In the genomic region with DNA sequence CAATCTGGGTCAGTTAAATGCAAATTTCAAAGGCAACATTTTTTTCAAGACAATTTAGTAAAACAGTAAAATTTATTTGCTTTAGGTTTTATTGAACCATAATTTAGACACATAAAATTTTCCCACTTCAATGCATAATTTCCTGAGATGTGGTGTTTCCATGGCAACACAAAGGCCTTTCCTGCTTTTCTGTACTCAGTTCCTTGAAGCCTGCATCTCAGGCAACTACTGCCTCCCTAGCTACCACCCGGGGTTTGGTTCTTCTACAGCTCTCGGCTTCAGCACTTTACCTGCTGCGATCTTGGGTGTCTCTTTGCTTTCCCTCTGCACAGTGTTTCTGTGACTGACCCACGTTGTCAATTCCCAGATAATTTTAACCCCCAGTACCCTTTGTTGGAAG, we compare ENCODE assay signal across 18 mouse cellular contexts. TPM values are rescaled to one million over a fixed set of nuclear protein-coding genes. Genes with fewer than 3 reads are reported as not detected.
DNase-seq lines count a peak whose midpoint lies in the region; ATAC-seq lines count a peak whose summit lies in the region.
"Had no signal": no experiment of that assay in that cellular context is flagged by ENCODE, and none has a peak within 500 bp of the region (broad histone marks: within the 10 kb centered on the region; RNA-seq: fewer than 3 reads in every experiment).

No protein-coding gene starts in this region.

- intact Hi-C loops in left cerebral cortex, postnatal 25 days (cut with DNase I), result no loop called here

- peak overlapping the region; percentile 39; the same call in 1 of the 2 replicates for H3K27ac ChIP-seq in hindbrain, embryonic 16.5 days (ENCODE audit: low read depth, low read length)
- H3K27ac ChIP-seq in hindbrain, embryonic 13.5 days, result no peak overlapping the region
- H3K27ac ChIP-seq in neural tube, embryonic 15.5 days (replicated peaks), result peak overlapping the region; percentile 54; the same call in 1 of the 2 replicates
- H3K27ac ChIP-seq: embryonic facial prominence, embryonic 15.5 days; heart, embryonic 15.5 days; limb, embryonic 15.5 days; midbrain, embryonic 12.5 days; neural tube, embryonic 12.5 days had no signal

- H3K27me3 ChIP-seq in hindbrain, embryonic 16.5 days (replicated peaks; ENCODE audit: control insufficient read depth, insufficient read depth, low read length), result no peaks in the 10 kb centered on the region
- H3K27me3 ChIP-seq in hindbrain, embryonic 13.5 days, result no peaks in the 10 kb centered on the region
- no peaks in the 10 kb centered on the region for H3K27me3 ChIP-seq in neural tube, embryonic 15.5 days (replicated peaks)
- H3K27me3 ChIP-seq: embryonic facial prominence, embryonic 15.5 days; heart, embryonic 15.5 days; limb, embryonic 15.5 days; midbrain, embryonic 12.5 days; neural tube, embryonic 12.5 days had no signal

- H3K9ac ChIP-seq in hindbrain, embryonic 16.5 days (ENCODE audit: low read depth, low read length), result no peak overlapping the region
- H3K9ac ChIP-seq in hindbrain, embryonic 13.5 days, result no peak overlapping the region
- no peak overlapping the region for H3K9ac ChIP-seq in neural tube, embryonic 15.5 days (replicated peaks)
- H3K9ac ChIP-seq: embryonic facial prominence, embryonic 15.5 days; heart, embryonic 15.5 days; limb, embryonic 15.5 days; liver, postnatal 0 days; midbrain, embryonic 12.5 days; neural tube, embryonic 12.5 days had no signal

- H3K4me2 ChIP-seq in hindbrain, embryonic 16.5 days (ENCODE audit: low read length), result no peak overlapping the region
- H3K4me2 ChIP-seq in hindbrain, embryonic 13.5 days, result no peak overlapping the region
- no peak overlapping the region for H3K4me2 ChIP-seq in neural tube, embryonic 15.5 days
- H3K4me2 ChIP-seq: embryonic facial prominence, embryonic 15.5 days; heart, embryonic 15.5 days; limb, embryonic 15.5 days; midbrain, embryonic 12.5 days; neural tube, embryonic 12.5 days had no signal

- H3K9me3 ChIP-seq in hindbrain, embryonic 16.5 days (ENCODE audit: control insufficient read depth, low read length), result no peaks in the 10 kb centered on the region
- H3K9me3 ChIP-seq in hindbrain, embryonic 13.5 days, result no peaks in the 10 kb centered on the region
- H3K9me3 ChIP-seq in neural tube, embryonic 15.5 days (replicated peaks), result no peaks in the 10 kb centered on the region
- H3K9me3 ChIP-seq: embryonic facial prominence, embryonic 15.5 days; heart, embryonic 15.5 days; limb, embryonic 15.5 days; midbrain, embryonic 12.5 days; neural tube, embryonic 12.5 days had no signal

- 61% methylated on average over 4 of the region's 4 CpGs for WGBS in hindbrain, embryonic 16.5 days
- 85% methylated on average over 4 of the region's 4 CpGs for WGBS in hindbrain, embryonic 13.5 days
- WGBS in neural tube, embryonic 15.5 days, result 56% methylated on average over 4 of the region's 4 CpGs

- no peaks in the 10 kb centered on the region for H3K4me1 ChIP-seq in hindbrain, embryonic 16.5 days (ENCODE audit: control insufficient read depth, insufficient read depth, low read depth, low read length)
- no peaks in the 10 kb centered on the region for H3K4me1 ChIP-seq in hindbrain, embryonic 13.5 days (replicated peaks)
- peaks cover 2% of the 10 kb centered on the region; the same call in 1 of the 2 replicates for H3K4me1 ChIP-seq in neural tube, embryonic 15.5 days
- H3K4me1 ChIP-seq: embryonic facial prominence, embryonic 15.5 days; heart, embryonic 15.5 days; limb, embryonic 15.5 days; midbrain, embryonic 12.5 days; neural tube, embryonic 12.5 days had no signal

- no peak overlapping the region for H3K4me3 ChIP-seq in hindbrain, embryonic 16.5 days (ENCODE audit: low read length)
- H3K4me3 ChIP-seq in hindbrain, embryonic 13.5 days, result no peak overlapping the region
- no peak overlapping the region for H3K4me3 ChIP-seq in neural tube, embryonic 15.5 days (replicated peaks)
- H3K4me3 ChIP-seq: embryonic facial prominence, embryonic 15.5 days; heart, embryonic 15.5 days; limb, embryonic 15.5 days; midbrain, embryonic 12.5 days; neural tube, embryonic 12.5 days had no signal

- no peaks in the 10 kb centered on the region for H3K36me3 ChIP-seq in hindbrain, embryonic 16.5 days (ENCODE audit: control insufficient read depth, insufficient read depth, low read length)
- H3K36me3 ChIP-seq in hindbrain, embryonic 13.5 days, result no peaks in the 10 kb centered on the region
- H3K36me3 ChIP-seq in neural tube, embryonic 15.5 days, result no peaks in the 10 kb centered on the region
- H3K36me3 ChIP-seq: embryonic facial prominence, embryonic 15.5 days; G1E; heart, embryonic 15.5 days; limb, embryonic 15.5 days; midbrain, embryonic 12.5 days; neural tube, embryonic 12.5 days had no signal

- peak; percentile 76 for ATAC-seq in hindbrain, embryonic 16.5 days
- no peak for ATAC-seq in hindbrain, embryonic 13.5 days (ENCODE audit: low FRiP score)
- ATAC-seq in neural tube, embryonic 15.5 days (ENCODE audit: low FRiP score), result peak; percentile 82
- ATAC-seq: intestine, postnatal 0 days; liver, postnatal 0 days had no signal

- DNase-seq in neural tube, embryonic 10.5 days (ENCODE audit: extremely low spot score, low spot score), result no peak
- DNase-seq in left cerebral cortex, postnatal 25 days (ENCODE audit: low spot score in 2 of 2), result peak; percentile 47 to 72
- no peak for DNase-seq in yolk sac, embryonic 10.5 days (ENCODE audit: low spot score)
- DNase-seq in embryo, embryonic 9.5 days (ENCODE audit: extremely low spot score), result no peak
- DNase-seq: adrenal gland, adult 2 months; cerebellum, adult 2 months; kidney, postnatal 25 days; liver, postnatal 0 days had no signal

RNA-seq across cellular contexts. Expression of a gene that starts 14.1 kb away (rescaled TPM):
- polyA plus RNA-seq in hindbrain, embryonic 16.5 days (2015; fragmentation: Nextera tagmentation; extraction: Ambion mirVana), result 40.2 and 76.1 TPM in 2 replicates
- 72.9 and 82.1 TPM in 2 replicates for polyA plus RNA-seq in hindbrain, embryonic 13.5 days (2015; fragmentation: Nextera tagmentation; extraction: Ambion mirVana)
- polyA plus RNA-seq in neural tube, embryonic 15.5 days (2015; fragmentation: Nextera tagmentation; extraction: Ambion mirVana), result 49.6 and 63.2 TPM in 2 replicates
- total RNA-seq in left cerebral cortex, postnatal 25 days (2021), result 10 to 100 TPM; 23.5 to 26.2 TPM

RNA-seq across cellular contexts. Expression of a gene that starts 33.3 kb away (rescaled TPM):
- polyA plus RNA-seq in hindbrain, embryonic 16.5 days (2015; fragmentation: Nextera tagmentation; extraction: Ambion mirVana), result 53.9 and 54.7 TPM in 2 replicates
- polyA plus RNA-seq in hindbrain, embryonic 13.5 days (2015; fragmentation: Nextera tagmentation; extraction: Ambion mirVana), result 53.0 and 55.0 TPM in 2 replicates
- polyA plus RNA-seq in neural tube, embryonic 15.5 days (2015; fragmentation: Nextera tagmentation; extraction: Ambion mirVana), result 58.4 and 62.0 TPM in 2 replicates
- 10 to 100 TPM; 69.7 to 76.3 TPM for total RNA-seq in left cerebral cortex, postnatal 25 days (2021)

Comparison
In these comparisons a context has a peak if more than half of its experiments do, and no peak if none do; other contexts are left out.
1. DNase-seq: peak in left cerebral cortex, postnatal 25 days (2 of 2); none in neural tube, embryonic 10.5 days (single experiment), yolk sac, embryonic 10.5 days (single experiment) and embryo, embryonic 9.5 days (single experiment).